Mouse (Mus musculus): ENCODE results near the gene Zswim3. TPM values are rescaled to one million over a fixed set of nuclear protein-coding genes. Genes with fewer than 3 reads are reported as not detected.

Zswim3 gene
- polyA plus RNA-seq, 1 experiment from 2014 or later = 8.4 TPM

DNA sequence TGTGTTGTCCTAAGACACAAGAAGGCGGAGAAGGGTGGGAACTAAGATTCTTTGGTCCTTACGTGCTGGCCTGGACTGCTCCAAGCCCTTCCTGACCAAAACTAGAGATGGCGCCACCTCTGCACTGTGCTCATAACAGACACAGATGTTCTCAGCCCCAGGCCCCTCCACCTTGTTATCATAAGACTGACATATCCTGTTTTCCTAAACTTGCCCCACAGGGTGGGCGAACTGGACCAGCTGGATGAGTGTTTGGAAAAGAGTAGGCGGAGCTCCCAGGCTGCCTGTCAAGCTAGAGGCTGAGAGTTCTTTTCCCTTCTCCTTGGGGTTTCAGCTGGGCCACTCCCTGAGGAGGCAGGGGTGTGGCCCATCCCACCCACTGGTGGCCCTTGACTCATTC is 12.8 kb downstream of the Zswim3 start:
- Histone ChIP-seq H3K9me3 (no peaks in the 10 kb centered on the region), H3K27me3 (no peaks in the 10 kb centered on the region), H3K27ac (peak overlapping the region; percentile 30; the same call in 1 of the 2 replicates), H3K4me3 (no peak overlapping the region), H3K36me3 (peaks cover 12% of the 10 kb centered on the region), H3K9ac (no peak overlapping the region), H3K4me1 (peaks cover 17% of the 10 kb centered on the region), H3K4me2 (no peak overlapping the region)
- peak; percentile 17; the same call in 1 of the 2 replicates for ATAC-seq (ENCODE audit: borderline replicate concordance, extremely low read depth, low FRiP score, low TSS enrichment)
- WGBS = 37% methylated on average over 5 of the region's 5 CpGs

GRCm38 (mm10) chr2:164821060-164821459 is 16.2 kb downstream of the Zswim3 start:
- peaks cover 27% of the 10 kb centered on the region for H3K36me3 ChIP-seq
- ATAC-seq (ENCODE audit: borderline replicate concordance, extremely low read depth, low FRiP score, low TSS enrichment) = no peak

DNA sequence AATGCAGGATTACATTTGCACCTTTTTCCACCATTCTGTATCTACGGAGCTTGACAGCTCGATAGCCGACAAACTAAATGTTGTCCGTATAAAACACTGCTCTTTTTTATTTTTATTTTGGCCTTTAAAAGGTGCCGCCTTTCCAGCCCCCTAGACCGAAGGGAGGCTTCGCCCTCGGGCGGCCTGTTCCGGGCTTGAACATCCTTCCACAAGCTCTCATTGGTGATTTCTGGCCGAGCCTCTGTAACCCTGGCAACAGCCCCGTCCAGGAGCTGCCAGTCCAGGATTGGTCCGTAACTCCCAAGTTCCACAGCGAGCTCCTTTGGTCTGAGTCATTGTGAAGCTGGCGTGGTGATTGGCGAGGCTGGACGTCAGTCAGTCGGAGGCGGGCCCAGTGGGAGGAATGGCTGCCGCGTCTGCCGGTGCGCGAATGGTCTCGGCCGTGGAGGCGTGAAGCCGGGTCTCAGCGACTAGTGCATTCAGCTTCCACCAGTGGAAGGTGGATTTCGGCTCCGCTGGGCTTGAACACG is 17.8 kb downstream of the Zswim3 start, which contains the start of gene Zswim1:
TSS of gene Zswim1 (plus strand) at position 51 of the 530 bp plus-strand sequence.
- Histone ChIP-seq H3K27ac (peak within 1 kb of the TSS; percentile 66), H3K4me1 (peaks cover 19% of the 10 kb centered on the region), H3K9me3 (no peaks in the 10 kb centered on the region), H3K36me3 (peaks cover 41% of the 10 kb centered on the region), H3K4me3 (peak within 1 kb of the TSS; percentile 70), H3K4me2 (peak within 1 kb of the TSS; percentile 58), H3K27me3 (no peaks in the 10 kb centered on the region), H3K9ac (peak within 1 kb of the TSS; percentile 70)
- 1% methylated on average over 32 of the region's 32 CpGs for whole genome bisulfite sequencing
- peak; percentile 99 for ATAC-seq (ENCODE audit: borderline replicate concordance, extremely low read depth, low FRiP score, low TSS enrichment)

More at GRCm38 (mm10) chr2:164821060-164821459, 16.2 kb downstream of the Zswim3 start:
- no peak overlapping the region for H3K4me3 ChIP-seq
- no peak overlapping the region for H3K9ac ChIP-seq
- peaks cover 27% of the 10 kb centered on the region for H3K4me1 ChIP-seq
- no peaks in the 10 kb centered on the region for H3K27me3 ChIP-seq
- H3K9me3 ChIP-seq = no peaks in the 10 kb centered on the region
- no peak overlapping the region for H3K4me2 ChIP-seq
- H3K27ac ChIP-seq = no peak overlapping the region
- 78% methylated on average over 6 of the region's 6 CpGs for WGBS

- peak; percentile 76 for ATAC-seq (ENCODE audit: borderline replicate concordance, extremely low read depth, low FRiP score, low TSS enrichment)
- Histone ChIP-seq H3K27ac (peak overlapping the region; percentile 66), H3K36me3 (peaks cover 41% of the 10 kb centered on the region), H3K4me1 (peaks cover 14% of the 10 kb centered on the region), H3K4me3 (peak overlapping the region; percentile 70), H3K9me3 (no peaks in the 10 kb centered on the region), H3K4me2 (peak overlapping the region; percentile 58), H3K27me3 (no peaks in the 10 kb centered on the region), H3K9ac (peak overlapping the region; percentile 70)
- WGBS = 2% methylated on average over 10 of the region's 10 CpGs
These were observed 18.3 kb downstream of the Zswim3 start for GRCm38 (mm10) chr2:164823181-164823585.

DNA sequence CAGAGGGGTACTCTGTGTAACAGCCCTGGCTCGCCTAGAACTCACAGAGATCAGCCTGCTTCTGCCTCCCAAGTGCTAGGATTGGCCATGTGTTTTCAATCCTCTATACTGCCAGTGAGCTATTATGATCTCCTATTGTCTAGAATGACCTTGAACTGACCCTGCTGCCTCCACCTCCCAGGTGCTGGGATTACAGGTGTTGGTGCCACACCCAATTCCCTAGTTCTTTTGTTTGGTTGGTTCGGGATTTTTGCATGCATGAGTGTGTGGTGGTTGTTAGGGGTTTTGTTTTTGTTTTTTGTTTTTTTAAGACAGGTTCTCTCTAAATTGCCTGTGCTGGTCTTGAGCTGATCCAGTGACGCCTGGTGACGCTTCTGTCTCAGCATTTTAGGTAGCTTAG is 19.1 kb downstream of the Zswim3 start:
- H3K9ac ChIP-seq = no peak overlapping the region
- H3K27ac ChIP-seq = no peak overlapping the region
- H3K4me3 ChIP-seq = 0 out of 2 replicates have a peak overlapping the region, but pooled peaks have one; percentile 70
- 93% methylated on average over 4 of the region's 4 CpGs for WGBS
- no peaks in the 10 kb centered on the region for H3K27me3 ChIP-seq
- ATAC-seq (ENCODE audit: borderline replicate concordance, extremely low read depth, low FRiP score, low TSS enrichment) = no peak
- H3K9me3 ChIP-seq = no peaks in the 10 kb centered on the region
- H3K4me1 ChIP-seq = peaks cover 14% of the 10 kb centered on the region
- H3K36me3 ChIP-seq = peaks cover 41% of the 10 kb centered on the region
- peak overlapping the region; percentile 58 for H3K4me2 ChIP-seq

DNA sequence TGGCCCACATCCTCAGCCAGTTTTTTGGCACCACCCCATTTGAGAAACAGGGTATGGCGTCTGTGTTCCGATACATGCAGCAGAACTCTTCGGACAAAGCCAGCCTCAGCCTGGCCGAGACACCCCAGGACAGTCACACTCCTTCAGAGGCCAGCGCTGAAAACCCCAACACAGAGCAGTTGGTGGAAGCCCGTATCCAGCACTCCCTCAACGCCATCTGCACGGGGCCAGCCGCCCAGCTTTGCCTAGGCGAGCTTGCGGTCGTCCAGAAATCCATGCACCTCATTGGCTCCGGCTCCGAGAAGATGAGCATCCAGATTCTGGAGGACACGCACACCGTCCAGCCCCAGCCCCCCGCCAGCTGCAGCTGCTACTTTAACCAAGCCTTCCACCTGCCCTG is 20.6 kb downstream of the Zswim3 start:
- H3K4me2 ChIP-seq = no peak overlapping the region
- H3K4me1 ChIP-seq = peaks cover 14% of the 10 kb centered on the region
- ATAC-seq (ENCODE audit: borderline replicate concordance, extremely low read depth, low FRiP score, low TSS enrichment) = no peak
- 92% methylated on average over 17 of the region's 17 CpGs for WGBS
- no peaks in the 10 kb centered on the region for H3K9me3 ChIP-seq
- H3K27ac ChIP-seq = no peak overlapping the region
- no peaks in the 10 kb centered on the region for H3K27me3 ChIP-seq
- H3K9ac ChIP-seq = no peak overlapping the region
- H3K4me3 ChIP-seq = no peak overlapping the region
- H3K36me3 ChIP-seq = peaks cover 40% of the 10 kb centered on the region

GRCm38 (mm10) chr2:164827146-164827850 is 22.4 kb downstream of the Zswim3 start:
- Histone ChIP-seq H3K27me3 (no peaks in the 10 kb centered on the region), H3K27ac (no peak overlapping the region), H3K9ac (no peak overlapping the region), H3K9me3 (no peaks in the 10 kb centered on the region), H3K4me1 (peaks cover 13% of the 10 kb centered on the region), H3K4me3 (no peak overlapping the region), H3K36me3 (peaks cover 29% of the 10 kb centered on the region), H3K4me2 (no peak overlapping the region)
- no peak for ATAC-seq (ENCODE audit: borderline replicate concordance, extremely low read depth, low FRiP score, low TSS enrichment)
- WGBS = 86% methylated on average over 16 of the region's 16 CpGs

DNA sequence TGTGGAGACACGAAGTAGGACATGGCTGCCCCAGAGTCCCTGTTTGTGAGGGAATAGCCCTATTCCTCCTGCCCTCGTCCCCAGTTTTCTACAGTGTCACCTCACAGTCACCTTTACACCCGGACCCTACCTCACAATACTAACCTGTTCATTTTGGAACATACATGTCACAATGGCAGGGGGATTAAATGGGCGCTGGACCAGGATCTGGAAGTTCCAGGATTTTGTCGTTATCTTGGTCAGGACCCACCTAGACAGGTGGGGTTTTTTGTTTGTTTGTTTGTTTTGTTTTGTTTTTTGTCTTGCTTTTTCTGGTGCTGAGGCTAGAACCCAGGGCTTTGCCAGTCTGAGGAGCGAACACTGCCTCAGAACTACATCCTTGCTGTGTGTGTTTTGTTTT is 23.5 kb downstream of the Zswim3 start, which contains the start of gene Spata25:
TSS of gene Spata25 (minus strand) at position 101 of the 400 bp plus-strand sequence.
- Histone ChIP-seq H3K27ac (no peak within 1 kb of the TSS), H3K4me2 (no peak within 1 kb of the TSS), H3K4me1 (peaks cover 16% of the 10 kb centered on the region; the same call in 1 of the 2 replicates), H3K9ac (no peak within 1 kb of the TSS), H3K4me3 (no peak within 1 kb of the TSS), H3K9me3 (no peaks in the 10 kb centered on the region), H3K27me3 (no peaks in the 10 kb centered on the region), H3K36me3 (peaks cover 29% of the 10 kb centered on the region)
- no peak for ATAC-seq (ENCODE audit: borderline replicate concordance, extremely low read depth, low FRiP score, low TSS enrichment)
- 74% methylated on average over 6 of the region's 6 CpGs for WGBS

GRCm38 (mm10) chr2:164829090-164829489 is 24.2 kb downstream of the Zswim3 start:
- Histone ChIP-seq H3K9me3 (no peaks in the 10 kb centered on the region), H3K4me3 (no peak overlapping the region), H3K27ac (no peak overlapping the region), H3K9ac (no peak overlapping the region), H3K36me3 (peaks cover 29% of the 10 kb centered on the region), H3K4me1 (peaks cover 12% of the 10 kb centered on the region), H3K27me3 (no peaks in the 10 kb centered on the region), H3K4me2 (no peak overlapping the region)
- no peak for ATAC-seq (ENCODE audit: borderline replicate concordance, extremely low read depth, low FRiP score, low TSS enrichment)
- 95% methylated on average over 1 of the region's 1 CpGs for WGBS

DNA sequence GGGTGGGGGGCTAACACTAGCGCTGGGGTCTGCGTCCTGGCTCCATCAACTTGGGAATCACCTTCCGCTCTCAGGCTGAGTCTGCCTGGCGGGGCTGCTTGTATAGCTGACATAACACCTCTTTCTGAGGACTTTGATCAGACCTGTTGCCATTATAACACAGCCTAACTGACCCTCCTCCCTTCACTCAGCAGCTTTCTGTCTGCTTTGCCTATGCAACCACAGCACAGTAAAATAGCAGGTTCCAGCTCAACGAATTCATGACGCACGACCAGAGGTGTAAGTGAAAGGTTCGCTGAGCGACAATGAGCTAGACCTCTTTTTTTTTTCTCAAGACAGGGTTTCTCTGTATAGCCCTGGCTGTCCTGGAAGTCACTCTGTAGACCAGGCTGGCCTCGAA is 26.1 kb downstream of the Zswim3 start:
- Histone ChIP-seq H3K4me3 (no peak overlapping the region), H3K9ac (no peak overlapping the region), H3K4me2 (no peak overlapping the region), H3K27me3 (no peaks in the 10 kb centered on the region), H3K4me1 (peaks cover 21% of the 10 kb centered on the region), H3K9me3 (no peaks in the 10 kb centered on the region), H3K36me3 (peaks cover 18% of the 10 kb centered on the region), H3K27ac (no peak overlapping the region)
- 79% methylated on average over 10 of the region's 10 CpGs for WGBS
- no peak for ATAC-seq (ENCODE audit: borderline replicate concordance, extremely low read depth, low FRiP score, low TSS enrichment)

DNA sequence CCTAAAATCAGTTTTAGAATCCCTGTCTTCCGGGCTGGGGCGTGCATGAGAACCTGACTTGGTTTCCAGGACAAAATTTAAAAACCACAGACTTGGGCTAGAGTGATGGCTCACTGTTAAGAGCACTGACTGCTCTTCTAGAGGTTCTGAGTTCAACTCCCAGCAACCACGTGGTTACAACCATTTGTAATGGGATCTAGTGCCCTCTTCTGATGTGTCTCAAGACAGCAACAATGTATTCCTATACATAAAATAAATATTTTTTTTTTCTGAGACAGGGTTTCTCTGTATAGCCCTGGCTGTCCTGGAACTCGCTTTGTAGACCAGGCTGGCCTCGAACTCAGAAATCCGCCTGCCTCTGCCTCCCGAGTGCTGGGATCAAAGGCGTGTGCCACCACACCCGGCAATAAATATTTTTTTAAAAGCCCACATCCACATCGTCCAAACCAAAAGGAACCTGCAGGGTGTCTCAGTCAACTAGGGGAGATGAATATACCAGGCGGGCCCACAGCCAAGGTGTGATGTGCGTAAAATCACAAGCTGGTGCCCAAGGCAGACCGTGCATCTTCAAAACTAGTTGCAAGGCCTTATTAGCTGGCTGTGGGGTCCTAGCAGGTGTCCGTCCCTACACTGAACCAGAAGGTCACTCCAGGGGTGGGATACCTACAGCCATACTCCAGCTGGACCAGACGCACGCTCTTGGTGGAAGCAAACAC is 27.3 kb downstream of the Zswim3 start:
- peaks cover 12% of the 10 kb centered on the region; the same call in 1 of the 2 replicates for H3K36me3 ChIP-seq

More for the DNA sequence above, 27.3 kb downstream of the Zswim3 start:
- H3K27ac ChIP-seq = peak overlapping the region; percentile 92
- H3K27me3 ChIP-seq = no peaks in the 10 kb centered on the region
- ATAC-seq (ENCODE audit: borderline replicate concordance, extremely low read depth, low FRiP score, low TSS enrichment) = no peak
- no peaks in the 10 kb centered on the region for H3K9me3 ChIP-seq
- peak overlapping the region; percentile 98 for H3K4me2 ChIP-seq
- peak overlapping the region; percentile 67 for H3K4me3 ChIP-seq
- H3K4me1 ChIP-seq = peaks cover 21% of the 10 kb centered on the region
- peak overlapping the region; percentile 77 for H3K9ac ChIP-seq
- WGBS = 55% methylated on average over 16 of the region's 16 CpGs
